Mouse (Mus musculus) CH12.LX (cell line): Measurements from ENCODE around the gene Dstn.

Experiments used
- CHD1 ChIP-seq: IDR thresholded peaks from 2 replicates; pipeline ENCODE4 v1.6.1; 2012; ENCODE audit warnings: low read depth, low read length, improper control_type of control experiment, inconsistent platforms
- E2F4 ChIP-seq: IDR thresholded peaks from 2 replicates; pipeline ENCODE4 v1.6.1; 2011; ENCODE audit warnings: low read depth, low read length, improper control_type of control experiment; ENCODE audit not compliant: insufficient replicate concordance
- EP300 ChIP-seq: IDR thresholded peaks from 2 replicates; pipeline ENCODE4 v1.6.1; 2011; ENCODE audit warnings: low read length, improper control_type of control experiment
- HCFC1 ChIP-seq: IDR thresholded peaks from 2 replicates; pipeline ENCODE4 v1.6.1; 2012; ENCODE audit warnings: low read depth, mild to moderate bottlenecking, inconsistent platforms, low read length, improper control_type of control experiment
- JUND ChIP-seq: conservative IDR thresholded peaks from 2 replicates; pipeline ENCODE4 v1.6.1; 2011; ENCODE audit warnings: low read depth, low read length, improper control_type of control experiment
- MAX ChIP-seq: IDR thresholded peaks from 2 replicates; pipeline ENCODE4 v1.6.1; 2011; ENCODE audit warnings: low read length, improper control_type of control experiment
- MYC ChIP-seq: IDR thresholded peaks from 2 replicates; pipeline ENCODE4 v1.6.1; 2011; ENCODE audit warnings: low read depth, mild to moderate bottlenecking, improper control_type of control experiment, low read length
- POLR2A ChIP-seq: IDR thresholded peaks from 2 replicates; pipeline ENCODE4 v1.6.1; 2011; ENCODE audit warnings: low read depth, mild to moderate bottlenecking, improper control_type of control experiment, low read length
- TBP ChIP-seq: conservative IDR thresholded peaks from 2 replicates; pipeline ENCODE4 v1.6.1; 2011; ENCODE audit warnings: low read depth, low read length, improper control_type of control experiment
- TCF12 ChIP-seq: IDR thresholded peaks from 2 replicates; pipeline ENCODE4 v1.6.1; 2014; ENCODE audit warnings: low read depth, mild to moderate bottlenecking, inconsistent platforms, low read length, improper control_type of control experiment
- ZNF384 ChIP-seq: IDR thresholded peaks from 2 replicates; pipeline ENCODE4 v1.6.1; 2012; ENCODE audit warnings: low read depth, low read length, improper control_type of control experiment, inconsistent platforms

- TF ChIP-seq CHD1 (no peak), TBP (no peak), JUND (no peak), EP300 (no peak), MAX (no peak), POLR2A (no peak), TCF12 (no peak), MYC (no peak), HCFC1 (no peak), ZNF384 (no peak), E2F4 (no peak)
Measured at GRCm38 (mm10) chr2:143990997-143991396, 75.9 kb downstream of the Dstn start.
